Mouse (Mus musculus): ENCODE measurements around the gene Olfr307.

DNA sequence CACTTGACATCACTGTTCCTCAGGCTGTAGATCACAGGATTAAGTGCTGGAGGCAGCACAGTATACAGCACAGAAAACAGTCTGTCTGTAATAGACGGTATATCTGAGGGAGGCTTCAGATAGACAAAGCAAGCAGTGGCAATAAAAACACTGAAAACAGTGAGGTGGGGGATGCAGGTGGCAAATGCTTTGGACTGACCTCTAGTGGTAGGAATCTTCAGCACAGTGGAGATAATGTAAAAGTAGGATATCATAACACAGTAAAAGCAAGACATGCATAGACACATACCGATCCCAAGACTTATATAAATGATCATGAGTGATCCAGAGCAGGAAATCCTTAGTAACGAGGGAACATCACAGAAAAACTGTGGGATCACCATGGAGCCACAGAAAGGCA, 48.4 kb upstream of the Olfr307 start:
- TF ChIP-seq GATA1 (IDR thresholded peaks at IDR 0.05; ENCODE audit: low read length), result no peak
- TF ChIP-seq TAL1 (IDR thresholded peaks at IDR 0.05; ENCODE audit: low read length), result no peak
